Mouse (Mus musculus) cerebral cortex, adult 2 months (tissue): ENCODE data around the gene Gsk3a.

Experiments used
- WGBS: fragments of 180-500 bp; shearing (Covaris S2); methylation state at CpG from one replicate; pipeline ENCODE4 v1.1.7; 2018; 5-methylcytosine and 5-hydroxymethylcytosine counted together

Gsk3a gene

DNA sequence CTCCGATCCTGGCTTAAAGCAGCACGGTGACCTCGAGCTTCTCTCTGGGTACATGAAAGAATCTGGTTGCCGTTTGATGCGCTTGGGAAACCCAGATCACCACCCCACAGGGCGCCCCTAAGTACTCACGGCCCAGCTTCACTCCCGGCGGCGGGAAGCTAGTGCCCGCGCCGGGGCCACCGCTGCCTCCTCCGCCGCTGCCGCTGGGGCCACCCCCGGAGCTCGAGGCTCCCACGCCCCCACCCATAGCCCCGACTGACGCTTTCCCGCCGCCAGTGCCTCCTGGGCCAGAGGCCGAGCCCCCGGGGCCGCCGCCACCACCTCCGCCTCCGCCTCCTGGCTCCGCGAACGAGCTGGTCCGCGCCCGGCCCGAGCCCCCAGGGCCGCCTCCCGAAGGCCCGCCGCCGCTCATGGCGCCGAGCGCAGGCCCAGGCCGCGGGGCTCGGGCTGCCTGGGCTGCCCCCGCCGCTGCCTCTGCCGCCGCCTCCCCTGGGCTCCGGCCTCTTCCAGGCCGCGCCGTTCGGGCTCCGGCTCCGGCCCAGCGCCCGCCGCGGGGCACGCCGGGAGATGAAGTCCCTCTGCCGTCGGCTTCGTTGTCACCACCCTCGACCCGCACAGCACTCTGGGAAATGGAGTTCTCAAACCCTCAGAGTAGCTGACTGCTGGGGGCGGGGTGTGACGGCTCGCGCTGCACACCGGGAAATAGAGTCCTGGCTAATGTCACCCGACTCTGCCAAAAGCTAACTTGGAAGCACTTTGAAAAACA lies at the start of gene Gsk3a:
Gsk3a (minus strand) TSS at position 603 of the 766 bp plus-strand sequence.
- WGBS = under 1% methylated on average over 76 of the region's 76 CpGs

GRCm38 (mm10) chr7:25286989-25287388 lies 49.3 kb upstream of the Gsk3a start:
- 70% methylated on average over 8 of the region's 8 CpGs for WGBS

- 79% methylated on average over 20 of the region's 20 CpGs for WGBS
These were observed 48.0 kb upstream of the Gsk3a start for GRCm38 (mm10) chr7:25285511-25286238.

DNA sequence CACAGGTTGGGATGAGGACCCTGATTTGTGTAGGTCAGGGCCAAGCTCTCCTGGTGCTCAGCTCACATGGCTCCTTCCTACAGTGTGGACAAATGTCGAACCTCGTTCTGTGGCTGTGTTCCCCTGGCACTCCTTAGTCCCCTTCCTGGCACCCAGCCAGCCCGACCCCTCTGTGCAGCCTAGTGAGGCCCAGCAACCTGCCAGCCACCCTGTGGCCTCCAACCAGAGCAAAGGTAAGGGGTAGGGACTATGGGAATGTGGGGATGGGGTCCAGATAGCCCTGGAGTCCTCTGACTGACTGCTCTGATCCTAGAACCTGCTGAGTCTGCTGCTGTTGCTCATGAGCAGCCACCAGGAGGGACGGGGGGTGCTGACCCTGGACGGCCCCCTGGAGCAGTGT lies 47.1 kb upstream of the Gsk3a start:
- WGBS = 55% methylated on average over 5 of the region's 5 CpGs

GRCm38 (mm10) chr7:25284171-25284570 lies 46.5 kb upstream of the Gsk3a start:
- WGBS = 60% methylated on average over 2 of the region's 2 CpGs

DNA sequence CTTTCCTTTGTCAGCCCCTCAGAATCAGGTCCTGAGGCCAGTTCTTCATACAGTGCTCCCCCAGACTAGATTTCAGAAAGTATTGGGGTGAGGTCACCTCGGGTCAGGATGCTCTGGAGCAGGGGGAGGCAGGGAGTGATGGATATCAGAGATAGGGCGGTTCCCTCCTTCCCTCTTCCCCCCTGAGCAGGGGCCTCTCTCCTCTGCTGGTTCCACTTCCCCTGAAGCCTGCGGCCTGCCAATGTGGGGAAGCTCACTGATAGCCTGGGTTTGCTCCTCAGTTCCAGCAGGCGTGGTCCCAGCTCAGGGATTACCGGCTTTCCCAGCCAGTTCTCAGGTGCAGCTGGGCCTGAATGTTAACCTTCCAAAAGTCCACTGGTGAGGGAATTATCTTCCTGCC lies 46.0 kb upstream of the Gsk3a start:
- WGBS = 35% methylated on average over 5 of the region's 5 CpGs

- under 1% methylated on average over 35 of the region's 36 CpGs for WGBS
These were observed 45.1 kb upstream of the Gsk3a start for GRCm38 (mm10) chr7:25282731-25283211.

DNA sequence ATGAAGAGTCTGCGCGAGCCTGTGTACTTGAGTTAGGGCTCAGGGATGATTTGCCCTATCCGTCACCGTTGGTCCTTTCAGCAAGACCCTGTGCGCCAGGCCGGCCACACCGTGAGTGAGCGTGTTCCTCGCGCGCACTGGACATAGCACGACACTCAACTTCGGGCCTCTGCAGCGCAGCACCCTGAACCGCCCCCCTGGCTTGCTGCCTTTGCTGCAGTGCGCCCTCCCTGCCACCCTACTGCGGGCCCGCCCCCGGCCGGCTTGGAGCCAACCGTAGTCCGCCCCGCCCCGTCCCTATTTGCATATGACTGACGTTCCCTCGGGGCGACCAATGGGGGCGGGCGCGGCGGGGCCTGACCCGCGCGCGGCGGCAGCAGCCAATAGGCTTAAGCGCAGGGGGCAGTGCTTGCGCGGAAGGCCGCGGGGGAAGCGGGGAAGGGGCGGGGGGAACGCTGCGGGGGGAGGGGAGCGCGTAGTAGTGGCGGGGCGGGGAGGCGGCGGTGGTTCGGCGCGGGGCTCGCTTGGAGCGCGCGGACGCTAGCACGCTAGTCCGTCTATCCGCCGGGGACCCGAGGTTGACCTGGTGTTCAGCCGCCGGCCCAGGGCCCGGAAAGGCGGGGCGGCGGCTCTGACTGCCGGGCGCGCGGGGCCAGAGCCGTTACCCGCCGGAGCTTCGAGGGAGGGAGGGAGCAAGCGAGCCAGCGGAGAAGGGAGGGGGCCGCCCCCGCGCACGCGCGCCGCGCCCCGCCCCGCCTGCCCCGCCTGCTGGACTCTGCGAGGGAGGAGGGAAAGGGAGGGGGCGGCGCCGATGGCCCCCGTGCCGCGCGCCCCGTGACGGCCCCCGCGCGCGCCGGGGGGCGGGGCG lies 44.3 kb upstream of the Gsk3a start:
- 2% methylated on average over 90 of the region's 108 CpGs for WGBS

DNA sequence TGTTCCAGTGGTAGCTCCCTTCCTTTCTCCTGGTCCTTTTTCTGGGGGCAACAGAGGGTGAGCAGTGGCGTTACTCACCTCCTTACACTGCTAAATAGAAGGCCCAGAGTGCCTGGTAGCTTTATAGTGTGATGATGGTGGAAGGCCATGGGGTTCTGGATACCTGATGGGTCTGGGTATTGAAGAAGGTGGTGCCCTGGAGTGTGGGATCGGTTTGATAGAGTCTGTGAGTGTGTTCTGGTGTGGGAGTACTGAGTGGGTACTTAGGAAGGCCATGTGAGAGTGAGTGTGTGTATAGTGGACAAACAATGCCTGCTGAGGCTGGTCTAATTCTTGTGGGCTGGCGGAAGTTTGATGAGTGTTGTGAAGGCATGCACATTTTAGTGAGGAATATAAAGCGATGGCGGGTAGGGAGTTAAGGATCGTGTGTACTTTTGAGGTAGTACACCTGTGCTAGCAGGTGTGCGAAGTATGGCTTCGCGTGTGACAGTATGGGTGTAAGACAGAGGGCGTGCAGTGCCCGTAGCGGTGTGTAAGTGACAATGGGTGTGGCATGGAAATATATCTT lies 43.6 kb upstream of the Gsk3a start:
- 9% methylated on average over 12 of the region's 12 CpGs for WGBS

DNA sequence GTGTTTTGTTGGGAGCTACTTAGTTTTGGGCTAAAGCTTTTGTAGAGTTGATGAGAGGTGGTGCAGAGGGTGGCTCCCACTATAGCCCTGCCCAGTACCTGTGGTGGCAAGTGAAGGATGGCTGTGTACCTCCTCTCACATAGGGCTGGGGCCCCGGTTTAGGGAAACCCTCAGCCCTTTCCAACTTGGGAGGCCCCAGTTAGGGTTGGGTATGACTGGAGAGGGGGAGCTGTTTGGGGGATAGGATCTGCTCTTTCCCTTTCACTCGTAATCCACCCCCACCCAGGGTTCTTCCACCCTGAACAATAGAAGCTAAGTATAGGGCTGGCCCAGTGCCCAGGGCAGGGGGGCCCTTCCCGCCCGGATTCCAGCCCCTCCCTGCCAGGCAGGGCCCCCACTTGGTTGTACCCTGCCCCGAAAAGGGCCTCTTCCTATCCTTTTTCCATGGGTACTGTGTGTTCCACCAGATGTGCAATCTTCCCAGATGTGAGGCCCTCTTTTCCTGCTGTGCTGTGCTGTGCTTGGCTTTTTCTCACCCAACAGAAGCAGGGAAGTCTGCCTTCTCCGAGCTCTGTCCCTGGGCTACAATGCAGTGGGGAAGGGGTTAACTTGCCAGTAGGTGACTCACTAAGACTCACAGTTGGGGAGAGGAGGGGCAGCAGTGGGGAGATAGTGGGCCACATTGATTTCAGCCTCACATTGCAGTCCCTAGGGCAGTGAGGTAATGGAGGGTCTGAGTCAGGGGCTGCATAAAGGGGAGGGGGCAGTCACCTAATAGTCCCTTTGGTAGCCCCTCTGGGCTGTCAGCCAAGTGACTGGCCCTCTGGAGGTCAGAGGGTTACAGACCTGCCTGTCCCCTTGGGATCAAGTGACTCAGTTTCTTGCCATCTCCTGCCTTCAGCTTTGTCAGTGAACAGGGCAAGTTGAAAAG lies 42.5 kb upstream of the Gsk3a start:
- 2% methylated on average over 6 of the region's 6 CpGs for WGBS

- under 1% methylated on average over 49 of the region's 49 CpGs for WGBS
These were observed 41.6 kb upstream of the Gsk3a start for GRCm38 (mm10) chr7:25279076-25279860.

DNA sequence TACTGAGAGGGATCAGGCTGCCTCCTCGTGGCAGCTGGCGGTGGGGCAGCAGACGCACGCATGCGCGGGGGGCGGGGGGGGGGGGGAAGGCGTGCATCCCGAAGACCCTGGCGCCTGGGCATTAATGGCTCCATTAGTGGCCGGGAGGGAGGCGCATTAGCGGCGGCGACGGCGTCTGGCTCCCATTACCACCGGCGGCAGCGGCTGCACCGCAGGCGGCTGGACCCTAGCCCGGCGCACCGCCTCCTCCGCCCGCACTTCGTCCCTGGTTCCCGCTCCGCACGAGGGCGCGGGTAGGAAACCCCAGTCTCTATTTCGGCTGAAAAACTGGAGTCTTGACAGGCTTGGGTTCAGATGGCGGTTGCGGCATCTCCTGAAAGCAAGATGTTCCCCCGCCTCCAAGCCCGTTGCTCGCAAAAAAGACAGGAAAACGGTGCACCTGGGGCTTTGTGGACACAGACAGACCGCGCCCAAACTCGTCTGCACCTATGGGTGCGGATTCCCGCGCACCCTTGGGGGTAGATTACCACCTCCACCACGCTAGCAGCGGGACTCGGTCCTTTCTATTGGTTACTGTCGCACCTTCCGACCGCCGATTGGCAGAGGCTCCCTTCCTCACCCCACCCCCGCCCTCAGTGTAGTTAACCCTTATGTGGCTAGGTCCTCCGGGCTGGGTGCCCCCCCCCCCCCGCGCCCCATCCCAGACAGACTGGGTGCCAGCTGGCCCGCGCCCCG lies 40.9 kb upstream of the Gsk3a start:
- WGBS = under 1% methylated on average over 58 of the region's 60 CpGs

GRCm38 (mm10) chr7:25277998-25278340 lies 40.3 kb upstream of the Gsk3a start:
- 5% methylated on average over 4 of the region's 4 CpGs for WGBS

DNA sequence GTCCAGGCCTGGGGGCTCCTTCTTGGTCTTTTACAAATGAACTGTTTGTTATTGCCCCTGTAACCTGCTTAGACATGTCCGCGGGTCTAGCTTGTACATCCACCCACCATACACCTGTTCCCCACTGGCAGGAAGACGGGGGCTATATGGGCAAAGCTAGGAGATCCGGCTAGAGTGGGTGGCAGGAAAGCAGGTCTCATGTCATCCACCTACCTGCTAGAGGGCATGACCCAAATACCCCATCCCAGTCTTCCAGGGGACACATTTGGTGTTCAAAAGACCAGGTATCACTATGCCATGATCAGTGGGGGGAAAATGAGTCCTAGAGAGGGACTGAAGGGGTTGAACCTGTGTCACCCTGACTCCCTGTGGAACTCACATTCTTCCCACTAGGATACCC lies 39.8 kb upstream of the Gsk3a start:
- 35% methylated on average over 4 of the region's 4 CpGs for WGBS

GRCm38 (mm10) chr7:25275555-25276298 lies 38.1 kb upstream of the Gsk3a start:
- 61% methylated on average over 9 of the region's 9 CpGs for WGBS

DNA sequence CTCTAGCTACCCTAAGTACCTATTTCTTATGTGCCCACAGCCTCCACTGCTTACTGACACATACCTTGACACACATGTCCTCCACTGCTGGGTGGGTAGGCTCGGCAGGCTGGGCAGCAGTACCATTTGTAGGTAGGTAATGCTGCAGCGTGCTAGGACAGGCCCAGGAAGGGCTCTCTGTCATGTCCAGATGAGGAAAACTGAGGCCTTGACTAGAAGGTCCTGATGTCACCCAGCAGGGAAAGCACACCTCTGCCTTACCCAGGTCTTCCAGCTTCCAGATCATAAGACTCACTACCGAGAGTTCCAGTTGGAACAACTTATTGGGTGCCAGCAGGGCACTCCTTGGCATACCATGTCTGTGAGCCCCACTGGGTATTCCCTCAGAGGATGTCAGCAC lies 37.3 kb upstream of the Gsk3a start:
- 68% methylated on average over 3 of the region's 3 CpGs for WGBS

GRCm38 (mm10) chr7:25274571-25274970 lies 36.9 kb upstream of the Gsk3a start:
- WGBS = 46% methylated on average over 5 of the region's 5 CpGs
